Mouse (Mus musculus) lung, embryonic 16.5 days (tissue): ENCODE data around the gene Ldhal6b. TPM values are rescaled to one million over a fixed set of nuclear protein-coding genes. Genes with fewer than 3 reads are reported as not detected.

Experiments
- ATAC-seq: fragments of 200-750 bp; cut with Nextera tagmentation; 2 replicates; pipeline ENCODE4 v1.8.0; 2017; ENCODE audit warnings: low read depth, mild to moderate bottlenecking, moderate library complexity
- H3K27ac ChIP-seq: fragments of 300-500 bp; sonication (generic); 2 replicates; pipeline ENCODE4 v1.5.1; 2014; ENCODE audit warnings: mild to moderate bottlenecking, control low read depth, low read length
- H3K27me3 ChIP-seq: fragments of 300-500 bp; sonication (generic); 2 replicates; pipeline ENCODE4 v1.6.1; 2014; ENCODE audit warnings: low read depth, low read length, mixed read lengths; ENCODE audit not compliant: control insufficient read depth, insufficient read depth
- H3K36me3 ChIP-seq: fragments of 300-500 bp; sonication (generic); 2 replicates; pipeline ENCODE4 v1.6.1; 2014; ENCODE audit warnings: low read length; ENCODE audit not compliant: control insufficient read depth, insufficient read depth
- H3K4me1 ChIP-seq: fragments of 300-500 bp; sonication (generic); replicated peaks from 2 replicates; pipeline ENCODE4 v1.6.1; 2014; ENCODE audit warnings: low read length, mixed read lengths; ENCODE audit not compliant: control insufficient read depth, insufficient read depth
- H3K4me2 ChIP-seq: fragments of 300-500 bp; sonication (generic); 2 replicates; pipeline ENCODE4 v1.6.1; 2014; ENCODE audit warnings: low read depth, low read length, control low read depth
- H3K4me3 ChIP-seq: fragments of 300-500 bp; sonication (generic); 2 replicates; pipeline ENCODE4 v1.5.1; 2014; ENCODE audit warnings: mild to moderate bottlenecking, low read length, control low read depth
- H3K9ac ChIP-seq: fragments of 300-500 bp; sonication (generic); 2 replicates; pipeline ENCODE4 v1.6.1; 2014; ENCODE audit warnings: low read length, control low read depth
- H3K9me3 ChIP-seq: fragments of 300-500 bp; sonication (generic); 2 replicates; pipeline ENCODE4 v1.6.1; 2016; ENCODE audit warnings: low read length; ENCODE audit not compliant: control insufficient read depth
- WGBS: fragments of 180-500 bp; shearing (Covaris S2); extraction: QIAGEN DNeasy Blood & Tissue Kit; methylation state at CpG from one replicate; pipeline ENCODE4 v1.1.7; 2014; 5-methylcytosine and 5-hydroxymethylcytosine counted together
- polyA plus RNA-seq: library from polyadenylated mRNA; unstranded; fragments of >200 nt; fragmentation: Nextera tagmentation; extraction: Ambion mirVana; gene quantifications from 2 replicates; pipeline ENCODE4 v1.2.1, GENCODE M21; 2015

The Ldhal6b gene
- polyA plus RNA-seq, 1 experiment from 2014 or later, result not detected

GRCm38 (mm10) chr17:5402069-5402468, 16.5 kb downstream of the Ldhal6b start:
- peak; percentile 79 for ATAC-seq
- no peak overlapping the region for H3K4me3 ChIP-seq
- peaks cover 11% of the 10 kb centered on the region for H3K27me3 ChIP-seq
- no peak overlapping the region for H3K9ac ChIP-seq
- 4% methylated on average over 9 of the region's 9 CpGs for WGBS
- no peaks in the 10 kb centered on the region for H3K9me3 ChIP-seq
- peak overlapping the region; percentile 18 for H3K4me2 ChIP-seq
- H3K27ac ChIP-seq, result no peak overlapping the region
- no peaks in the 10 kb centered on the region for H3K36me3 ChIP-seq
- no peaks in the 10 kb centered on the region; the same call in 1 of the 2 replicates for H3K4me1 ChIP-seq

GRCm38 (mm10) chr17:5401288-5401687, 17.3 kb downstream of the Ldhal6b start:
- H3K4me1 ChIP-seq, result no peaks in the 10 kb centered on the region; the same call in 1 of the 2 replicates
- WGBS, result 73% methylated on average over 10 of the region's 10 CpGs
- H3K4me3 ChIP-seq, result no peak overlapping the region
- H3K27ac ChIP-seq, result no peak overlapping the region
- H3K36me3 ChIP-seq, result no peaks in the 10 kb centered on the region
- no peaks in the 10 kb centered on the region for H3K9me3 ChIP-seq
- no peak for ATAC-seq
- no peak overlapping the region for H3K9ac ChIP-seq
- H3K4me2 ChIP-seq, result no peak overlapping the region
- H3K27me3 ChIP-seq, result peaks cover 11% of the 10 kb centered on the region

GRCm38 (mm10) chr17:5400435-5401090, 18.0 kb downstream of the Ldhal6b start:
- 58% methylated on average over 14 of the region's 14 CpGs for WGBS
- no peak overlapping the region for H3K4me3 ChIP-seq
- H3K36me3 ChIP-seq, result no peaks in the 10 kb centered on the region
- H3K27ac ChIP-seq, result no peak overlapping the region
- H3K4me1 ChIP-seq, result no peaks in the 10 kb centered on the region; the same call in 1 of the 2 replicates
- ATAC-seq, result no peak
- H3K9me3 ChIP-seq, result no peaks in the 10 kb centered on the region
- H3K9ac ChIP-seq, result no peak overlapping the region
- H3K4me2 ChIP-seq, result no peak overlapping the region
- H3K27me3 ChIP-seq, result peaks cover 9% of the 10 kb centered on the region

GRCm38 (mm10) chr17:5397148-5398007, 21.2 kb downstream of the Ldhal6b start:
- Histone ChIP-seq H3K9ac (no peak overlapping the region), H3K9me3 (no peaks in the 10 kb centered on the region), H3K27me3 (no peaks in the 10 kb centered on the region), H3K4me3 (no peak overlapping the region), H3K4me1 (no peaks in the 10 kb centered on the region; the same call in 1 of the 2 replicates), H3K4me2 (peak overlapping the region; percentile 22; the same call in 1 of the 2 replicates), H3K27ac (no peak overlapping the region), H3K36me3 (no peaks in the 10 kb centered on the region)
- whole genome bisulfite sequencing, result 27% methylated on average over 33 of the region's 33 CpGs
- ATAC-seq, result peak; percentile 75

GRCm38 (mm10) chr17:5396213-5396612, 22.4 kb downstream of the Ldhal6b start:
- Histone ChIP-seq H3K4me2 (no peak overlapping the region), H3K27ac (no peak overlapping the region), H3K4me3 (no peak overlapping the region), H3K36me3 (no peaks in the 10 kb centered on the region), H3K27me3 (no peaks in the 10 kb centered on the region), H3K9me3 (no peaks in the 10 kb centered on the region), H3K4me1 (no peaks in the 10 kb centered on the region; the same call in 1 of the 2 replicates), H3K9ac (no peak overlapping the region)
- no peak for ATAC-seq
- WGBS, result 71% methylated on average over 5 of the region's 5 CpGs

GRCm38 (mm10) chr17:5395454-5396205, 22.9 kb downstream of the Ldhal6b start:
- no peaks in the 10 kb centered on the region; the same call in 1 of the 2 replicates for H3K4me1 ChIP-seq
- no peaks in the 10 kb centered on the region for H3K36me3 ChIP-seq
- H3K9me3 ChIP-seq, result no peaks in the 10 kb centered on the region
- no peak for ATAC-seq
- H3K4me3 ChIP-seq, result no peak overlapping the region
- WGBS, result 67% methylated on average over 16 of the region's 16 CpGs
- H3K4me2 ChIP-seq, result no peak overlapping the region
- no peak overlapping the region for H3K27ac ChIP-seq
- no peak overlapping the region for H3K9ac ChIP-seq
- no peaks in the 10 kb centered on the region for H3K27me3 ChIP-seq

- no peak overlapping the region for H3K9ac ChIP-seq
- ATAC-seq, result no peak
- WGBS, result 64% methylated on average over 10 of the region's 10 CpGs
These were observed 27.9 kb downstream of the Ldhal6b start for GRCm38 (mm10) chr17:5390682-5391081.

GRCm38 (mm10) chr17:5388351-5388750, 30.2 kb downstream of the Ldhal6b start:
- Histone ChIP-seq H3K9me3 (no peaks in the 10 kb centered on the region), H3K4me3 (no peak overlapping the region), H3K27me3 (no peaks in the 10 kb centered on the region), H3K36me3 (no peaks in the 10 kb centered on the region), H3K4me2 (no peak overlapping the region), H3K4me1 (no peaks in the 10 kb centered on the region), H3K9ac (no peak overlapping the region), H3K27ac (no peak overlapping the region)
- no peak for ATAC-seq
- 85% methylated on average over 3 of the region's 3 CpGs for WGBS

More at GRCm38 (mm10) chr17:5390682-5391081, 27.9 kb downstream of the Ldhal6b start:
- no peak overlapping the region for H3K27ac ChIP-seq
- no peak overlapping the region for H3K4me2 ChIP-seq
- H3K27me3 ChIP-seq, result no peaks in the 10 kb centered on the region
- no peak overlapping the region for H3K4me3 ChIP-seq
- H3K4me1 ChIP-seq, result no peaks in the 10 kb centered on the region
- H3K36me3 ChIP-seq, result no peaks in the 10 kb centered on the region
- no peaks in the 10 kb centered on the region for H3K9me3 ChIP-seq
